ENCODE assay signal across 10 mouse cellular contexts in the genomic region with DNA sequence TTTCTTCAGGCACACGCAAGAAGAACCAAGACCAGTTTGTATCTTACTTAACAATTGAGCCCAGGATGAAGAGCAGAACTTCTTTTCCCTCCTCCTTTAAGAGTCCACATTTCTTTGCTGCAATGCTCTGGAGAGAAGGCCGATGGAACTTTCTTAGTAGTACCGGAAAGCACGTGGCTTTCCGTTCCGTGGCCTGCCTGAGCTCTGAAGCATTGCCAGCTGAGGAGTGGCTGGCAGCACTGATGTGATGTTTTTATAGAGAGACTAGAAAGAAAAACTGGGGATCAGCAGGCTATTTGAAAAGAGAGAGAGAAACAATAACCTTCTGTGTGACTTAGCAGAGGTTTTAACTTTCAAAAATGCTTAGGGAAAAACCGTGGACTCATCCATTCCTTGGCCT.
"Had no signal": no experiment of that assay in that cellular context is flagged by ENCODE, and none has a peak within 500 bp of the region (broad histone marks: within the 10 kb centered on the region; RNA-seq: fewer than 3 reads in every experiment).

No protein-coding gene starts in this region.

- DNase-seq: kidney, adult 9 months; kidney, postnatal 14 days; kidney, postnatal 4 days; liver; lung, adult 18-20 months; lung, postnatal 10 days; lung, postnatal 36 days; midbrain, embryonic 14.5 days; thymus, adult 18-20 months; thymus, postnatal 36 days had no signal
